Mouse (Mus musculus) frontal cortex, adult (tissue): ENCODE data around the gene Hsph1.

Experiments
- ATAC-seq: cut with Nextera tagmentation; 2 replicates; pipeline ENCODE4 v1.9.2; 2017; ENCODE audit warnings: mild to moderate bottlenecking, moderate library complexity, mixed read lengths; ENCODE audit not compliant: low TSS enrichment

Hsph1 gene

GRCm38 (mm10) chr5:149636075-149636920 is at the start of gene Hsph1:
Gene Hsph1, minus strand, starts transcription at chr5:149636376.
- ATAC-seq: peak; percentile 89

DNA sequence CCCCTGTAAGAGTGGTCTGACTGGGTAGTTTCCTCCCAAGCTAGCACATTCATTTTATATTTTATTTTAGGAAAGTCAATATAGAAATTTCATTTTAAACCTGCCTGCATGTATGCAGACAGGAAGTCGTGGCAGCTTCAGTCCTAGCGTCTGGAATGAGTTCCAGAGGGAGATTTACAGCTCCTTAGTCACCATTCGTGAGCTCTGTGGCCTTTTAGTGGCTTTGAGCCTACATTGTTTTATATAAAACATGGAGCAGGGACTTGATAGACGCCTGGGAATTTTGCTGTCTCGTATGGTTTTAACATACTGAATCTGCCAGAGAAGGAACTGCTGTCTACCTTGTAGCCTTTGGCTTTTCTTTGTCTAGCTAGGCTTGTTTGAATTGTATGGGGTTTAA is 44.8 kb upstream of the Hsph1 start:
- ATAC-seq: no peak

DNA sequence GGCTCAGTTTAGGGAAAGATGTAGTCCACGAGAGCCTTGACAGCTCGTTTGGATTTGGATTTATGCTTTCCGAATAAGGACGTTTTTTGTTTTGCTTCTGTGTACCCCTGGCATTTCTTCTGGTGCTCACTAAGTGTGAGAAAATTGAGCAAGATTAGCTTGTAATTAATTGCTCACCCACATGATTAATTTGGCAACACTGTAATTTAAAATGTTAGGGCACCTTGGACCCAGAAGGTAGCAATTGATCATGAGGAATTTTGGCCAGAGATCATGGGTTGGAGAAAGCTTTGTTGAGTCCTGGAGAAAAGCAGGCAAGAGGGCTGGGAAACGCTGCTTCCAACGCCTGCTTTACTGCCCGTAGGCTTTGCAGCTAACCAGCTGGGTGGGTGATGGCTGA is 43.7 kb upstream of the Hsph1 start:
- no peak for ATAC-seq

DNA sequence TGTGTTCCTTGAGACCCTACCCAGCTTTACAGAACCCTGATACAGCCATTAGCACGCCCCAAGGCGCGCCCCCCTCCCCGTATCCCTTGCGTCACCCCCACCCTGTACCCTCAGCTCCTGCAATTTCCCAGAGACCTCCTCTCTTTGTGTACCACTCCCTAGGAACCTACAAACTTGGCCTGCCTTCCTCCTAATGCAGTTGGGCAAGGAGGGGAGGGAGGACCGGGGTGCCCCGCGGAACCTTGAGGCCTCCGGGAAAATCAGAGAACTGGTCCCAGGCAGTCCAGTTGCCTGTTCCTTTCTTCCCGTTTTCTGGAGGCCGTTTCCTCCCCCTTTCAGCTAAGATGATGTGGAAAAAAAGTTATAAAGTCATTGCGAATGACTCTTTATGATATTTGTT is 43.2 kb upstream of the Hsph1 start:
- no peak for ATAC-seq

DNA sequence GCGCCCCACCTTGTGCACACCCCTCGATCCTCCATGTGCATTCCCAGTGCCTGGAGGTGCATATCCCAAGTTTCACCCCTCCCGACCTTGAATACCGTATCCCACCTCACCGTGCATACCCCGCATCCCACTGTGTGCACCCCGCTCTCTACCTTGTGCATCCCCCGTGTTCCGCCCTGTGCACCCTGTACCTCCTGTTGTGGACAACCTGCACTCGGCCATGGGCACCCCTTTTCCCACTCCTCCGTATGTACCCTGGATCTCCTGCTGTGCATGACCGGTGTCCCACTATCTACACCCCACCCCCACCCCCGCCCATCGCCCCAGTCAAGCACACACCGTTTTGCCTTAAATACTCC is 42.8 kb upstream of the Hsph1 start:
- peak; percentile 20; the same call in 1 of the 2 replicates for ATAC-seq

DNA sequence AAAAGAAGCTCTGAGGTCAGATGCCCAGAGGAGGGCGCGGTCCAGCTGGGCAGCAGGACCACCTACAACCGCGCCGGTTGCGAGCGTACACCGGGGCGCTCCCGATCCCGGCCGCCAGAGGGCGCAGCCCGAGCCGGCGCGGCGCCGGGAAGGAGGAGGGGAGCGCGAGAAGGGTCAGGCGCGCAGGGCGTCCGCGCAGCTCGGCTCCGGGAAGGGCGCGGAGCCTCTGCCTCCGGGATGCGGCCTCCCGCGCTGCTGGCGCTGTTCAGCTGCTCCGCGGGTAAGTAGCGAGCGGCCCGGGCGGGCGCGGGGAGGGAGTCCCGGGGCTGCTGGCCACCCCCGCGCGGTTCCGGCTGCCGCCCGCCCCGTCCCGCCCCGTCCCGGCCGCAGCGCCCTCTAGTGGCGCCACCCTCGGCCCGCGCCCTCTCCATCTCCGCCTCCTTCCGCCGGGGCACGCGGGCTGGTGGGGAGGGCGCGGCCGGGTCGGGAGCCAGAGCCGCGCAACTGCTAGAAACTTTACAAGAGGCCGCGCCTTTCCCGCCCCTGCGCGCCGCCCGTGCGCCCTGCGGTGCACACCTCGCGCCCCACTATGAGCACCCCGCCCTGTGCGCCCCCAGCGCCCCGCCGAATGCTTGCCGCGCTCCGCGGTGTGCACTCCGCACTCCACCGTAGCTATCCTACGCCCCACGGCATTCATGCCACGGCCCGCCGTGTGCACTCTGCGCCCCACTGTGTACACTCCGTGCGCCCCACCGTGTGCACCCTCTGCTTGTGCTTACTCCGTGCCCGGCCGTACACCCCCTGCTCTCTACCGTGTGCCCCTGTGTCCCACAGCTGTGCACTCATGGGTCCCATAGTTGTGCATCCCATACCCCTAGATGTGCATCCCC is 42.2 kb upstream of the Hsph1 start, which contains the start of gene B3glct:
Gene B3glct (plus strand): TSS at position 131 of the 890 bp plus-strand sequence.
- peak; percentile 88 for ATAC-seq

DNA sequence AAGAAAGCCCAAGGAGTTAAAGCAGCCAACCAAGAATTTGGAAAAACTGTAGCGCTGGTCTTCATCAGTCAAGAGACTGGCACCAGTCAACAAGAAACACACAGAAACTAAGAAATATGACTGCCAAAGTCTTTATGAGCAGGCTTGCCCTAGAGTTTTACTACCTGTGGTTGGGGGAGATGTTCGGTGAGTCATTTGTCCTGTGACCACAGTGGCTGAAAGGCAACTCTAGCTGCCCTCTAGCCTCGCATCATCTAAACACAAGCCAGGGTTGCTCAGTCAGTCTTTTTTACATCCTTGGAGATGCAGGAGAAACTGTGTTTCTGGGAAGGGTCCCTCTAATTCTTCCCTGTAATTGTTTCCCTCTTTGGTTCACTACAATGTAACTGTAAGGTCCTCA is 41.0 kb upstream of the Hsph1 start:
- no peak for ATAC-seq

DNA sequence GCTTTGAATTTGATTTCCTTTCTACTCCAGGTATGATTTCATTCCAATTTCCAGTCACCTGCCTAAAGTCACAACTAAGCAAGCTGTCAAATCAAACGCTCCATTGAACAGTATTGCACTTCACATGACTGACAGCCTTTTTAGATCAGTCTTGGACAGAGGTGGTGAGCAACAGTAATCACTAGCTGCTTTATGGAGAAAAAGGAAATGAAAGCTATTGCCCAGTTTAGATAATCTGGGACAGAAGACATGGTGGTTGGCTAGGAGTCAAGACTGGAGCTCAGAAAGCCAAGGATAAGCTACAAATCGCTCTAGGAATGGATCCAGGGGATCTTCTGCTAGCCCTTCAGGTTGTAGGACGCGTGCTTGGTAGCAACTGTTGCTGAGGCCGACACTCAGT is 27.2 kb upstream of the Hsph1 start:
- ATAC-seq: no peak

DNA sequence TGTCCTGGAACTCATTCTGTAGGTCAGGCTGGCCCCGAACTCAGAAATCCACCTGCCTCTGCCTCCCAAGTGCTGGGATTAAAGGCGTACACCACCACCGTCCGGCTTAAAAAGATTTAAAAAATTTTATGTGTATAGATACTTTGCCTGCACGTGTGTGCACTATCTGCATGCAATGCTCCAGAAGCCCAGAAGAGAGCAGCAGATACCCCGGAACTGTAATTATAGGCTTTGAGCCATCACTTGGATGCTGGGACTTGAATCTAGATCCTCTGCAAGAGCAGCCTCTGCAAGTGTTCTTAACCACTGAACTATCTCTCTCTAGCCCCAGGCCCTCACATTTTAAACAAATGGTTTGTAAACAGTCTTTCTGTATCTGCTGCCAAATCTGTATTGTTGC is 26.8 kb upstream of the Hsph1 start:
- no peak for ATAC-seq

GRCm38 (mm10) chr5:149661428-149661827 is 25.3 kb upstream of the Hsph1 start:
- no peak for ATAC-seq

- no peak for ATAC-seq
Measured at GRCm38 (mm10) chr5:149659414-149659780, 23.2 kb upstream of the Hsph1 start.

DNA sequence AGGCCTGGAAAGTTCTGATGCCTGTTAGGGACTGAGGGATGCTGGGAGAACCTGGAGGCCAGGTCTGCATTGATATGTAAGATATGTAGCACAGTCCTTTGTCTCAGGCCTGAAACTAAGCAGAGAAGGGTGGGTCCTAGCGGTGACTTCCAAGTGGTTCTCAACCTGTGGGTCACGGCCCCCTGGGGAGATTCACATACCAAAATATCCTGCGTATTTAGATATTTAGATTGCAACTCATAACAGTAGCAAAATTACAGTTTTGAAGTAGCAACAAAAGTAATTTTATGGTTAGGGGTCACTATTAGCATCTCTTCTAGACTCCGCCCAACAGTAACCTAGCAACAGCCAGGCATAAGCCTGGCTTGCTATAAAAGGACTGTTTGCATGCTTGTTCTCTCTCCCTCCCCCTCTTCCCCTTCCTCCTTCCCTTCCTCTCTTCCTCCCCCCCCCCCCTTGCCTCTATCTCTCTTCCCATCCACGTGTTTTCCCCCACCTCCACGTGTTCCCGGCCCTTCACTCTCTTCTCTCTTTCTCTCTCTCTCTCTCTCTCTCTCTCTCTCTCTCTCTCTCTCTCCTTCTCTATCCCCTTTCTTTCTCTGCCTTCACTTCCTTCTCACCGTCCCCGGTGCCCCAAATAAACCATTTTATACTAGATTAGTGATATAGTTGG is 22.7 kb upstream of the Hsph1 start:
- ATAC-seq: no peak

- ATAC-seq: no peak
Measured at GRCm38 (mm10) chr5:149658022-149658421, 21.8 kb upstream of the Hsph1 start.

DNA sequence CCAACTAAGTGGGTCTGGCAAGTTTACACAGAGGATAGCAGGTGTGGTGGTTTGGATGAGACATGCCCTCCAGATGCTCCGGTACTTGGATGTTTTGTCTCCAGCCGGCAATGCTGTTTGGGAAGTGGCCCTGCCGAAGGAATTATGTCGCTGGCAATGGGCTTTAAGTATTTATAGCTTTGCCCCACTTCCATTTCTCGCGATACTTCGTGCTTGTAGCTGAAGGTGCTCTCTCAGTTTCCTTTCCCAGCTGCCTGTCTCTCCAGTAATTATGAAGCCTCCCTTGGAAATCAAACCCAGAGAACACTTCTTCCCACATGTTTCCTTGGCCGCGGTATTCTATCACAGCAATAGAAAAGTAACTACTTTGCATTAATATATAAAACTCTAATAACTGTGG is 19.5 kb upstream of the Hsph1 start:
- peak; percentile 57 for ATAC-seq

DNA sequence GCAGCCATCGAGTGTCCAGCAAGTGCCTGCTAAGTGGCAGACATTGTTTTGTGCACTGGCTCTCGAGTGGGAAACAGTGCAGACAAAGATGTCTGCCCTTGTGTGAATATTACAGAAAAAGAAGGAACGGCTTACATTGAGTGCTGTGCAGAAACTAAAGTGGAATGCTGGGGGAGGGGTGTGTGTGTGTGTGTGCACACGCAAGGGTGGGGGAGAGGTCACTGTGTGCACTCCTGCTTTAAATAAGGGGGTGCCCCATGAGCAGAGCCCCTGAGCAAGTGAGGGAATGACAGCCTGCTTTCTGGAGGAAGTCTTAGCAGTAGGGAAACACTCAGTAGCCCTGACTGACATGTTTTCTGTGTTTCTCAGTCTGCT is 14.0 kb upstream of the Hsph1 start:
- no peak for ATAC-seq

GRCm38 (mm10) chr5:149649499-149650178 is 13.5 kb upstream of the Hsph1 start:
- peak; percentile 24; the same call in 1 of the 2 replicates for ATAC-seq

- no peak for ATAC-seq
Measured at GRCm38 (mm10) chr5:149648895-149649406, 12.8 kb upstream of the Hsph1 start.

- ATAC-seq: no peak
Measured at GRCm38 (mm10) chr5:149648196-149648595, 12.0 kb upstream of the Hsph1 start.

DNA sequence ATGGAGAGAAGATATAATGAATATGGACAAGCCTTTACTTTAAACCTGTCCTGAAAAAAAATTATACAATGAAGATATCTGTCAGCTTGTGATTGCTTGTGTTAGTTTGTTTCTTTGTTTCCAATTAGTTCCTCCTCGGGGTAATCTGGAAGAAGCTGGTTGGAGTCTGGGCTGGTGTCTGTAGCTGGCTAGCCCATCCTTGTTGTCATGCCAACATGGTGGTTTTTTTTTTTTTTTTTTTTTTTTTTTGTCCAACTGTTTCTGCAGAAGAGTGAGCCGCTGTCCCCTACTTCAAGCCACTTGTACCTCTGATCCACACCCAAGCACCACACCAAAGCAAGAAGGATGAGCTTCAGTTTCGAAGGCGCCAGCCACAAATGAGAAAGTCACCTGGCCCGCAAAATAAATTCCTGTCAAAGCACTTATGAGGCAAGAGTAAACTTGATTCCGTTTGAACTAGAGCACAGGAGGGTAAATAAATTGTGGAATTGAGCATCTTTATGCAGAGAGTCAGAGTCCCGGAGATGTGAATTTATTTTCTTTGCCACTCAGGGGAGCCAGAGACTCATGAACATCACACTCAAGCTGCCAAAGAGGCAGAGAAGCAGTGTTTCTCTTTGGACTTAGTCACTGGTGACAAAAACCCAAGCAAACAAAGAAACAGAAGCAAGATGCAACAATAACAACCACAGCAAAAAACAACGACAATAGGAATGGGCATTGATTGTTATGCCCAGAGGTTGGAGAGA is 11.4 kb upstream of the Hsph1 start:
- ATAC-seq: peak; percentile 76

DNA sequence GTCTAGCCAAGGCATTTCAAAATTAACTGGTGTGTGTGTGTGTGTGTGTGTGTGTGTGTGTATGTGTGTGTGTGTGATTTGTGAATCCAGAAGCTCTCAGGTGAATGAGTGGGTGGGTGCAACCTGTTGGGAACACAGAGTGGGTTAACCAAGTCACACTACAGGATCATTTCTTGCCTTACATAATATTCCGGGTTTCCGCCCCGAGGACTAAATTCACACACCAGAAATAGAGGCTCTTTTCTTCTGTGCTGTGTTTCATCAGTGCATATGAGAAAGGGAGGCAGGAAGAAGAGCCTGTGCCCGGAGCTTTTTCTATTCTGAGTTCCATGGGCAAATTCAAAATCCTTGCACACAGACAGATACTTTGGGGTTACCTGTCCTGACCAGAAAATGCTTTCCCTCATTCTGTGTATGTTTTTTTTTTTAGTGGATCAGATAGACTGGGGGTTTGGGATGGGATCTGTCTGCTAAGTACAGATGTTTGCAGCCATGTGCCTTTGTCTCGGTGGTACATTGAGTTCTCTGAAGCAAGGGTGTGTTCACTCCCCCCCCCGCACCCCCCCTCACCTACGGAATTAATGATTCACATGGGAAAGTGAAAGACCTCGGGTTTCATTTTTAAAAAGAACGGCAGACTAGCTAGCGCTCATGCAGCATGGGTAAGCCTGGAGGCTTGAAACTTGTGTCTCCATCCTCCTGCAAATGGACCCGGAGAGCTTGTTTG is 6.8 kb upstream of the Hsph1 start:
- ATAC-seq: peak; percentile 73
